Mouse (Mus musculus) mesoderm, embryonic 11.5 days (tissue): ENCODE results near the gene Vps9d1.
"Not testable (repeated sequence)": the region's sequence is repeated elsewhere in the genome, so short reads cannot be mapped to it uniquely, and the experiment has no call there.

Source experiments
- DNase-seq: peaks from one replicate; pipeline ENCODE4 v3.0.0-alpha.2; 2012; ENCODE audit warnings: low read depth, low spot score

Gene Vps9d1

GRCm38 (mm10) chr8:123253451-123254098, 573 bp downstream of the Vps9d1 start:
- no peak for DNase-seq

DNA sequence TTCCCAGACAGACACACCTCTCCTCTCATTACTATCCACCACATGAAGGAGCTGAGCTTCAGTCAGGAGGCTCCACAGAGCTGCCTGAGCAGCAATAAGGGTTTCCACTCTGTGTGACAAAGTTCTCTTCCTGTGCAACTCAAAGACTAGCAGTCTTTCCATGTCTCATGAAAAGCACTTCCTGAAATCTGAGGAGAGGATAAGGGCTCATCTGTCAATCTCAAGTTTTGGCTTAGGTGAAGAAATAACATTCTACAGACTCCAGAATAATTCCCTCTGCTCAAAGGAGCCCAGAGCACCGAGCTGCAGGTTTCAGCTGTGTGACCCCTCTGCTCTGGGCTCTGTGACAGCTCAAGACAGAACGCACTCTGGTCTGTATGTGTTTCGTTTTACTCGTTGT, 1.2 kb downstream of the Vps9d1 start:
- no peak for DNase-seq

DNA sequence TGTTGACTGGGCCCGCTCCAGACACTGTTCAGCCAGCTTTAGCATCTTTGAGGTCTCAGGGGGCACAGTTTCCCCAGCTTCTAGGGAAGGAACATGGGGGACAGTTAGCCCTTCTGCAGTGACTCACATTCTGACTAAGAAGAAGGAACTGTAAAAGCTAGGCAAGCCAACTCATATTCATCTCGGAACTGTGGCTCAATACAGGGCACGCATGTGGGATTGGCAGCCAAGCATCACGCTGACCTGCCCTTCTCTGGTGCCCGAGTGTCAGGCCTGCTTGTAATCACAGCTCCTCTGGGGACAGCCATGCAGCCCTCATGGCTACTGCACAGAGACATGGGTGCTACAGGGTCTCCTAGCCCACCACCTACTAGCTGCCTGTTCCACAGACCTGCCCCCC, 3.2 kb downstream of the Vps9d1 start:
- DNase-seq: no peak

DNA sequence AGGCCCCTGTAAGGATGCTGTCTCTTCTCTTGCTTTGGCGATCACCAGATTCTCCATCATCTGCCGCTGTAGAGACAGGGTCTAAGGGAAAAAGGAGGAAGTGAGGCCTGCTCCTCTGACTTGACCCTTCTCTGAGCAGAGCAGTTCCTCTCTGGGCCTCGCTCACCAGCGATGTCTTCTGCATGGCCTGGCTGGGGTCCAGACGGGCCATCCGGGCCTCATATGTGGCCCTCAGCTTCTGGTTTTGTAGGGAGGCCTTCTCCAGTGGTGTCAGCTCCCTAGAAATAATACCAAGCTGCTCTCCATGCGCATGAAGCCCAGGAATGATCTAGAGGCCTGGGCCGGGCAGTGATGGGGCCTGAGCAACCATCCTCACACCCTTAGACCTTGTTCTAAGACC, 5.6 kb downstream of the Vps9d1 start:
- DNase-seq: no peak

- DNase-seq: no peak
These were observed 6.4 kb downstream of the Vps9d1 start for GRCm38 (mm10) chr8:123247748-123248147.

GRCm38 (mm10) chr8:123245543-123245942, 8.6 kb downstream of the Vps9d1 start:
- DNase-seq: no peak

GRCm38 (mm10) chr8:123244382-123244781, 9.8 kb downstream of the Vps9d1 start:
- no peak for DNase-seq

- DNase-seq: no peak
These were observed 11.1 kb downstream of the Vps9d1 start for GRCm38 (mm10) chr8:123243053-123243452.

DNA sequence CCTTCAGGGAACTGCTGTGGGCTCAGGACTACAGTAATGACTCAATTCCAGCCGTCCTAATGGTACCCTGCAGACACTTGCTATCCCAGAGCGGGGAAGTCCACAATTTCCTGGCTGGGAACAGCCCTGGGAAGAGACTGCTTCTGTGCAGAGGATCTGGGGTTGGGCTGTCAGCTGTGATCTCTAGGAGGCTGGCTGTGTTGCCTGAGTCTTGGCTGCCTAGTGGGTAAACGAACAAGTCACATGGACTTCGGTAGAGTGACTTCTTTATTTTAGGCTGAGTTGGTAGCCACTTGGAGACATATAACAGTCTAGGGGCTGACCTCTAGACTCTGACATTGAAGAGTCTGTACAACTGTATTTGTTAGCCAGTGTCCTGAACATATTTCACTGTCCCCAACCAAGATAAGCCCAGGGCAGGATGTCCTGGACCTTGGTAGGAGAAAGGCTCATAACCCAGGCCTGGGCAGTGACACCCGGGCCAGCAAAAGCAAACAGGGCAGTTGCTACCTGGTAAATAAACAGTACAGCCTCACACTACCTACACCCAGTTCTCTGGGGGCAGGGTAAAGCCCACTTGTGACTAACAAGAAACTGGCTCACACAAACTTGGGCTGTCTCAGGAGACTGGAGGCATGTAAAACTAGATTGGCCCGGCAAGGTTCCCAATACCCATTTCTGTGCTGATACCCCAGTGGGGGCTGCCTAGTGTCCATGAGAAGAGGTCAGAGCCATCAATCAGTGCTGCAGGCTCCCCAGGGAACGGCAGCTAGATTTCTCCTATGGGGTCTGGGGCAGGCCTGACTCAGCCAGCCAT, 11.8 kb downstream of the Vps9d1 start:
- DNase-seq: no peak

DNA sequence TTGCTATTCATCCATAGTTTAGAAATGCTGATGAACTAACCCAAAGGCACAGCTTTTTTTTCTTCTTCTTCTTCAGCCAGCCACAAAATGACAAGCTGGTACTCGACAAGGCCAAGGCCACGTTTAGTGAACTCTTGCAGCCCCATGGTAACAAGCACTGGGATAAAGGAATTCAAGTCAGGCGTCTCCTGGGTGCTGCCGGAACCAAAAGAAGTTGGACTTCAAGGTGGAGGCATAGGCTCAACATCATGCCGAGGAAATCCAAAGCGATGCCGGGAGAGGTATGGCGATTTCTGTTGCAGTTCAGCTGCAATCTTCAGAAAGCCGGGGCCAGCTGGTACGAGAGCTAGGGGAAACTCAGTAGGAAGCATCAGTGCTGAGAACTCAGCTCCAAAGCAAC, 14.8 kb downstream of the Vps9d1 start:
- no peak for DNase-seq

GRCm38 (mm10) chr8:123235520-123236497, 18.3 kb downstream of the Vps9d1 start, which contains the start of gene Spata2l:
Spata2l (minus strand) TSS chr8:123236233.
- DNase-seq: peak; percentile 91

GRCm38 (mm10) chr8:123234918-123235519, 19.1 kb downstream of the Vps9d1 start:
- DNase-seq: no peak

DNA sequence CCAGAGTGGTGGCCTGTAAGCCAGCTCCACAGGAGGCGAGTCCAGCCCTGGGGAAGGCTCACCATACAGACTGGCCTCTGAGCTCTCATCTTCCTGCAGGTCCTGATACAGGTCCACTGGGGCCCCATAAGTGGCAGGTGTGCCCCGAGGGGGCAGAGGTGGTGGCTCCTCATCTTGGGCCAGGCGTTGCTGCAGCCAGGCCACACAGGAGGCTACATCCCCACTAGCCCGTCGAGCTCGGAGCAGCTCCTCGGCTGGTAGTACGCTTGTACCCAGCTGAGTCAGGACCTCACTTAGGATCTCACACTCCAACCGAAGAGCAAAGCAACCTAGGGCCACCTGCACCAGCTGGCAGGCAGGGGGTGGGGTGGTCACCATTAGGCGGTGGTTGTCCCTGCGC, 20.4 kb downstream of the Vps9d1 start:
- no peak for DNase-seq

GRCm38 (mm10) chr8:123233300-123233699, 20.8 kb downstream of the Vps9d1 start:
- DNase-seq: no peak

DNA sequence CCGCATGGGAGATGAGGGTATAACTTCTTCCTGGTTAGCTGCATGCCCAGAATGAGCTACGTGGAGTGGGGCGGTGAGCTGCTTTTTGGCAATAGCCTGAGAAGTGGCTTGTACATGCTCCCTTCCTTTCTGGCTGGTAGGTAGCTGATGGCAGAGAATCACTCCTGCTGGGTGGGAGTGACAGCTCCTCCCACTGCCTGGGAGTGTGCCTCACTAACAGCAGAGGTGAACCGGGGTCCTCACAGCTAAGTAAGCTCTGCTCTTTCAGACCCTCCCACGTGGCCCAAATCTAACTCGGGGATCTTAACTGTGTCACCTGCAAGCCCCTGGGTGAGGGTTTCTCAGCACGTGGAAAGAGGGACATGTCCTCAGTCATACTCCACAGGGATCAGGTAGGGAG, 21.6 kb downstream of the Vps9d1 start:
- DNase-seq: no peak

DNA sequence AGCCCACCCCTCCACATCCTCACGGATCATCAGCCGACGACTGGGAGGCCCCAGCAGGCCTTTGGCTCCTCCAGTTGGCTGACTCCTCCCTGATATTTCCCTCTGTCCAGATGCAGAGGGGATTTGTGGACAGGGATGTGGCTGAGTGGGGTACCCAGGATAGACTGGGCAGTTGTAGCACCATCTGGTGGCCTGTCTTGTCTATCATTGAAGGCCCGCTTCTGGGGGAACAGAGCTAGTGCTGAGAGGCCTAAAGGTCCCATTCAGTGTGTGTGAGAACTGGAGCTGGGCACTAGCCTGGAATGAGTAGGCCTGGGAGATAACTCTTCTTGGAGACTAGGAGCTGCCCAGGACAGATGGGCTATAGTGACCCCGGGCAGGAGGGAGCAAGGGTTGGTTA, 22.4 kb downstream of the Vps9d1 start:
- no peak for DNase-seq

DNA sequence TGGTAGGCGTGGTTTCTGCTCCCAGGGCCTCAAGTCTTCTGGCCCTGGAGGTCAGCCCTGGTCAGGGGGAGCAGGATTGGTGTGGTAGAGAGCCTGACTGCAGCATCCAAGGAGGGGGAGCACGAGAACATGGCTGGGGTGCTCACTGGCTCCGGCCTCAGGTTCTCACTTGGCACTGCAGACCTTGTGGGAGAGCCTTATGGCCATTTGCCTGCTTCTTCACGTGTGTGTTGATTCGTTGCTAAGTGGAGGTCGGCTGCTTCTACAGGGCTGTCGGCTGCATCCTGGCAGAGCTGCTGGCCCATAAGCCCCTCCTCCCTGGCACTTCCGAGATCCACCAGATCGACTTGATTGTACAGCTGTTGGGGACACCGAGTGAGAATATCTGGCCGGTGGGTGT, 23.8 kb downstream of the Vps9d1 start:
- not testable (repeated sequence) for DNase-seq

DNA sequence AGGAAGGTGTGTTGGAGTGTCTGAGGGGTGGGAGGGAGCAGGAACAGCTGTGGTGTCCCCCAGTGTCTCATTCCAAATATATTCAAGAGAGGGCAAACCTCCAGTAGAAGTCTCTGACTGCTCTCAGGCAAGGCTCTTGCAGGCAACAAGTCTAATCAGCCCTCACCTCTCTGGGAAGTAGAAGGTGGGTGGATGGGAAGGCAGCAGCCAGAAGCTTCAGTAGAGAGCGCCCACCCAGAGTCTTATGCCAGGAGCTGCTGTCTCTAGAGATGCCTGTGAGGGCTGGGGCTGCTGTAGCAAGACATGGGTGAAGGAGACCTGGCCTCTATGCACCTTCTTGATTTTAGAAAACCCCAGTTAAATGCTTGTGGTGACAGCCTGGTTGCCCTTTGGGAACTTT, 25.7 kb downstream of the Vps9d1 start:
- DNase-seq: no peak

- peak; percentile 91 for DNase-seq
These were observed 29.6 kb downstream of the Vps9d1 start, which contains the start of gene Cdk10 for GRCm38 (mm10) chr8:123224278-123225266. Cdk10 (plus strand) TSS chr8:123224842.

GRCm38 (mm10) chr8:123220917-123221316, 33.2 kb downstream of the Vps9d1 start:
- DNase-seq: no peak
